Mouse (Mus musculus) E14TG2a.4 (cell line): Measurements from ENCODE around the gene 4921524J17Rik.

Experiments used
- CTCF ChIP-seq: conservative IDR thresholded peaks from 2 replicates; pipeline ENCODE4 v1.5.1; 2014; ENCODE audit warnings: low read length
- NANOG ChIP-seq: IDR thresholded peaks from 2 replicates; pipeline ENCODE4 v1.6.1; 2014; ENCODE audit warnings: borderline replicate concordance, low read length, mixed read lengths
- POU5F1 ChIP-seq: IDR thresholded peaks from 2 replicates; pipeline ENCODE4 v1.6.1; 2014; ENCODE audit warnings: low read length, borderline replicate concordance

DNA sequence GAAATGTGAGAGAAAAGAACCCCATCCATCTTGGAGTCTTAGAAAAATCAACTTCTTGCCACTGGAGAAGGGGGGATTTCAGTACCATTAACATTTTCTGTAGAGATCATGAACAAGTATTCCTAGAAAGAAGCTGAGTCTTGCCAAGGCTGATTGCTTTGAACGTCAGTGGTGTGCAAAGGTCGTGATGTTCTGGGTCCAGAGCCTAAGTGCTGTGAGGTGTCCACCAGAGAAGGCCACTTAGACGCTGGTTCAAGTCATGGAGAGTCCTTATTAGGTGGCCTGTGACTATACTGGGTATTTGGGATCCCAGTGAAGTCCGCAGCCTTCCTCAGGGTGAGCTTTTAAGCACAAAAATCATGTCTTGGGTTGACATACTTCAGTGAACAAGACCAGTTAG, 33.4 kb upstream of the 4921524J17Rik start:
- TF ChIP-seq CTCF (no peak), POU5F1 (no peak), NANOG (no peak)
